Mouse (Mus musculus) cortical plate, adult 2 months (tissue): ENCODE data around the gene Lnx2. TPM values are rescaled to one million over a fixed set of nuclear protein-coding genes. Genes with fewer than 3 reads are reported as not detected.

Source experiments
- H3K27ac ChIP-seq: fragments of 200-500 bp; 2 replicates; pipeline ENCODE4 v1.5.1; 2012; ENCODE audit warnings: low read length, control low read depth, inconsistent platforms; ENCODE audit not compliant: insufficient read depth
- H3K4me1 ChIP-seq: fragments of 200-500 bp; 2 replicates; pipeline ENCODE4 v1.6.1; 2011; ENCODE audit warnings: low read length; ENCODE audit not compliant: control insufficient read depth, insufficient read depth
- H3K4me3 ChIP-seq: fragments of 200-500 bp; 2 replicates; pipeline ENCODE4 v1.5.1; 2011; ENCODE audit warnings: mild to moderate bottlenecking, low read length, control low read depth; ENCODE audit not compliant: insufficient read depth
- CTCF ChIP-seq: fragments of 200-500 bp; IDR thresholded peaks from 2 replicates; pipeline ENCODE4 v1.5.1; 2011; ENCODE audit warnings: mild to moderate bottlenecking, control low read depth, low read length; ENCODE audit not compliant: insufficient read depth; ENCODE audit errors: extremely low read depth
- POLR2A ChIP-seq: fragments of 200-500 bp; IDR thresholded peaks from 2 replicates; pipeline ENCODE4 v1.6.1; 2011; ENCODE audit warnings: mild to moderate bottlenecking, low read length, control low read depth; ENCODE audit not compliant: insufficient read depth; ENCODE audit errors: extremely low read depth
- polyA plus RNA-seq: library from polyadenylated mRNA; depleted of rRNA; stranded (reverse); fragments of >200 nt; gene quantifications from 2 replicates; pipeline ENCODE4 v1.2.3, GENCODE M21; 2012

Lnx2 gene
- polyA plus RNA-seq, 1 experiment, result 5.8 TPM

GRCm38 (mm10) chr5:147011333-147011732, 65.1 kb downstream of the Lnx2 start:
- no peak overlapping the region for H3K27ac ChIP-seq
- H3K4me3 ChIP-seq, result no peak overlapping the region
- no peak for TF ChIP-seq POLR2A
- no peak for TF ChIP-seq CTCF
- no peaks in the 10 kb centered on the region for H3K4me1 ChIP-seq

GRCm38 (mm10) chr5:147003303-147003702, 73.1 kb downstream of the Lnx2 start:
- Histone ChIP-seq H3K27ac (no peak overlapping the region), H3K4me1 (no peaks in the 10 kb centered on the region), H3K4me3 (no peak overlapping the region)
- TF ChIP-seq CTCF (0 out of 2 replicates have a peak, but pooled peaks have one; percentile 1), POLR2A (no peak)

- no peak for TF ChIP-seq CTCF
- TF ChIP-seq POLR2A, result no peak
- H3K4me3 ChIP-seq, result no peak overlapping the region
These were observed 75.1 kb downstream of the Lnx2 start for GRCm38 (mm10) chr5:147001312-147001711.

GRCm38 (mm10) chr5:146998802-146999201, 77.6 kb downstream of the Lnx2 start:
- H3K4me1 ChIP-seq, result no peaks in the 10 kb centered on the region
- H3K4me3 ChIP-seq, result no peak overlapping the region
- H3K27ac ChIP-seq, result no peak overlapping the region
- TF ChIP-seq POLR2A (no peak), CTCF (no peak)

More at GRCm38 (mm10) chr5:147001312-147001711, 75.1 kb downstream of the Lnx2 start:
- Histone ChIP-seq H3K27ac (no peak overlapping the region), H3K4me1 (no peaks in the 10 kb centered on the region)

- no peak overlapping the region for H3K4me3 ChIP-seq
- H3K27ac ChIP-seq, result no peak overlapping the region
- no peaks in the 10 kb centered on the region for H3K4me1 ChIP-seq
- TF ChIP-seq CTCF, result no peak
- no peak for TF ChIP-seq POLR2A
These were observed 79.6 kb downstream of the Lnx2 start for GRCm38 (mm10) chr5:146996812-146997211.

- Histone ChIP-seq H3K4me3 (no peak overlapping the region), H3K4me1 (no peaks in the 10 kb centered on the region), H3K27ac (no peak overlapping the region)
- TF ChIP-seq POLR2A, result no peak
- no peak for TF ChIP-seq CTCF
These were observed 81.4 kb downstream of the Lnx2 start for GRCm38 (mm10) chr5:146994973-146995372.

- no peak overlapping the region for H3K27ac ChIP-seq
- H3K4me3 ChIP-seq, result no peak overlapping the region
- no peak for TF ChIP-seq CTCF
- no peak for TF ChIP-seq POLR2A
- no peaks in the 10 kb centered on the region for H3K4me1 ChIP-seq
These were observed 82.9 kb downstream of the Lnx2 start for GRCm38 (mm10) chr5:146993509-146993908.

GRCm38 (mm10) chr5:146989051-146989450, 87.3 kb downstream of the Lnx2 start:
- Histone ChIP-seq H3K4me1 (no peaks in the 10 kb centered on the region), H3K27ac (no peak overlapping the region), H3K4me3 (no peak overlapping the region)
- TF ChIP-seq POLR2A (no peak), CTCF (no peak)

GRCm38 (mm10) chr5:146987588-146987987, 88.8 kb downstream of the Lnx2 start:
- TF ChIP-seq POLR2A, result no peak
- TF ChIP-seq CTCF, result no peak
- Histone ChIP-seq H3K27ac (no peak overlapping the region), H3K4me3 (no peak overlapping the region), H3K4me1 (no peaks in the 10 kb centered on the region)

- TF ChIP-seq POLR2A, result no peak
- no peak for TF ChIP-seq CTCF
- Histone ChIP-seq H3K4me3 (no peak overlapping the region), H3K4me1 (no peaks in the 10 kb centered on the region), H3K27ac (no peak overlapping the region)
These were observed 90.5 kb downstream of the Lnx2 start for GRCm38 (mm10) chr5:146985725-146986433.
